Mouse (Mus musculus): ENCODE measurements around the gene Cadm1. TPM values are rescaled to one million over a fixed set of nuclear protein-coding genes. Genes with fewer than 3 reads are reported as not detected.

Gene Cadm1
- polyA plus RNA-seq, 1 experiment from 2014 or later = 155 TPM

- no peaks in the 10 kb centered on the region for H3K9me3 ChIP-seq
- H3K4me1 ChIP-seq (replicated peaks) = peaks cover 46% of the 10 kb centered on the region
- peak overlapping the region; percentile 93 for H3K9ac ChIP-seq
- no peaks in the 10 kb centered on the region for H3K27me3 ChIP-seq
- WGBS = under 1% methylated on average over 27 of the region's 30 CpGs
- peak; percentile 46 for ATAC-seq (ENCODE audit: low read depth)
- peak overlapping the region; percentile 86 for H3K4me2 ChIP-seq
- no peaks in the 10 kb centered on the region for H3K36me3 ChIP-seq
- peak overlapping the region; percentile 90 for H3K4me3 ChIP-seq
- peak overlapping the region; percentile 93 for H3K27ac ChIP-seq (replicated peaks)
Observed at GRCm38 (mm10) chr9:47530544-47530921, 560 bp downstream of the Cadm1 start.

- Histone ChIP-seq H3K4me1 (replicated peaks) (peaks cover 46% of the 10 kb centered on the region), H3K4me3 (peak overlapping the region; percentile 90), H3K36me3 (no peaks in the 10 kb centered on the region), H3K9ac (peak overlapping the region; percentile 93), H3K4me2 (peak overlapping the region; percentile 86), H3K27me3 (no peaks in the 10 kb centered on the region), H3K9me3 (no peaks in the 10 kb centered on the region), H3K27ac (replicated peaks) (peak overlapping the region; percentile 93)
- ATAC-seq (ENCODE audit: low read depth) = peak; percentile 40
- WGBS = under 1% methylated on average over 105 of the region's 110 CpGs
Observed at GRCm38 (mm10) chr9:47530922-47531850, 1.2 kb downstream of the Cadm1 start.

GRCm38 (mm10) chr9:47532215-47532865, 2.4 kb downstream of the Cadm1 start:
- no peaks in the 10 kb centered on the region for H3K27me3 ChIP-seq
- no peak for ATAC-seq (ENCODE audit: low read depth)
- no peaks in the 10 kb centered on the region; the same call in 1 of the 2 replicates for H3K36me3 ChIP-seq
- peak overlapping the region; percentile 90 for H3K4me3 ChIP-seq
- no peaks in the 10 kb centered on the region for H3K9me3 ChIP-seq
- H3K4me1 ChIP-seq (replicated peaks) = peaks cover 46% of the 10 kb centered on the region
- peak overlapping the region; percentile 93 for H3K27ac ChIP-seq (replicated peaks)
- H3K4me2 ChIP-seq = peak overlapping the region; percentile 86
- H3K9ac ChIP-seq = peak overlapping the region; percentile 93
- WGBS = 2% methylated on average over 20 of the region's 20 CpGs

- peaks cover under 1% of the 10 kb centered on the region; the same call in 1 of the 2 replicates for H3K36me3 ChIP-seq
- peaks cover 52% of the 10 kb centered on the region for H3K4me1 ChIP-seq (replicated peaks)
- peak overlapping the region; percentile 93 for H3K9ac ChIP-seq
- 9% methylated on average over 8 of the region's 8 CpGs for WGBS
- no peak for ATAC-seq (ENCODE audit: low read depth)
- H3K27me3 ChIP-seq = no peaks in the 10 kb centered on the region
- H3K4me3 ChIP-seq = peak overlapping the region; percentile 90
- H3K9me3 ChIP-seq = no peaks in the 10 kb centered on the region
- H3K27ac ChIP-seq (replicated peaks) = peak overlapping the region; percentile 93
- H3K4me2 ChIP-seq = peak overlapping the region; percentile 86
Observed at GRCm38 (mm10) chr9:47533461-47533860, 3.5 kb downstream of the Cadm1 start.

- no peak overlapping the region for H3K27ac ChIP-seq (replicated peaks)
- no peak overlapping the region for H3K4me3 ChIP-seq
- H3K36me3 ChIP-seq = peaks cover 9% of the 10 kb centered on the region
- peak overlapping the region; percentile 18; the same call in 1 of the 2 replicates for H3K4me2 ChIP-seq
- WGBS = 78% methylated on average over 11 of the region's 11 CpGs
- H3K27me3 ChIP-seq = no peaks in the 10 kb centered on the region
- no peaks in the 10 kb centered on the region for H3K9me3 ChIP-seq
- ATAC-seq (ENCODE audit: low read depth) = no peak
- H3K4me1 ChIP-seq (replicated peaks) = peaks cover 50% of the 10 kb centered on the region
- H3K9ac ChIP-seq = no peak overlapping the region
Observed at GRCm38 (mm10) chr9:47534573-47535475, 4.9 kb downstream of the Cadm1 start.

GRCm38 (mm10) chr9:47545245-47545644, 15.3 kb downstream of the Cadm1 start:
- Histone ChIP-seq H3K9ac (no peak overlapping the region), H3K27me3 (no peaks in the 10 kb centered on the region; the same call in 1 of the 2 replicates), H3K4me2 (no peak overlapping the region), H3K9me3 (no peaks in the 10 kb centered on the region), H3K4me3 (no peak overlapping the region), H3K27ac (replicated peaks) (no peak overlapping the region), H3K36me3 (peaks cover 14% of the 10 kb centered on the region; the same call in 1 of the 2 replicates), H3K4me1 (replicated peaks) (peaks cover 18% of the 10 kb centered on the region)
- WGBS = 62% methylated on average over 7 of the region's 7 CpGs
- ATAC-seq (ENCODE audit: low read depth) = no peak

GRCm38 (mm10) chr9:47545667-47546066, 15.7 kb downstream of the Cadm1 start:
- H3K36me3 ChIP-seq = peaks cover 14% of the 10 kb centered on the region; the same call in 1 of the 2 replicates
- H3K9me3 ChIP-seq = no peaks in the 10 kb centered on the region
- H3K27me3 ChIP-seq = no peaks in the 10 kb centered on the region; the same call in 1 of the 2 replicates
- H3K4me2 ChIP-seq = peak overlapping the region; percentile 47
- H3K4me3 ChIP-seq = no peak overlapping the region
- no peak overlapping the region for H3K27ac ChIP-seq (replicated peaks)
- WGBS = 32% methylated on average over 12 of the region's 12 CpGs
- no peak for ATAC-seq (ENCODE audit: low read depth)
- peaks cover 18% of the 10 kb centered on the region for H3K4me1 ChIP-seq (replicated peaks)
- H3K9ac ChIP-seq = peak overlapping the region; percentile 12; the same call in 1 of the 2 replicates

GRCm38 (mm10) chr9:47548402-47548801, 18.4 kb downstream of the Cadm1 start:
- ATAC-seq (ENCODE audit: low read depth) = no peak
- peaks cover 14% of the 10 kb centered on the region; the same call in 1 of the 2 replicates for H3K36me3 ChIP-seq
- no peak overlapping the region for H3K4me2 ChIP-seq
- WGBS = 95% methylated on average over 12 of the region's 12 CpGs
- H3K9me3 ChIP-seq = no peaks in the 10 kb centered on the region
- no peak overlapping the region for H3K4me3 ChIP-seq
- H3K27me3 ChIP-seq = no peaks in the 10 kb centered on the region; the same call in 1 of the 2 replicates
- no peak overlapping the region for H3K9ac ChIP-seq
- no peak overlapping the region for H3K27ac ChIP-seq (replicated peaks)
- peaks cover 21% of the 10 kb centered on the region for H3K4me1 ChIP-seq (replicated peaks)

GRCm38 (mm10) chr9:47548916-47549315, 18.9 kb downstream of the Cadm1 start:
- ATAC-seq (ENCODE audit: low read depth) = no peak
- WGBS = 87% methylated on average over 5 of the region's 5 CpGs

GRCm38 (mm10) chr9:47552960-47553575, 23.1 kb downstream of the Cadm1 start:
- H3K4me1 ChIP-seq (replicated peaks) = peaks cover 30% of the 10 kb centered on the region
- H3K27ac ChIP-seq (replicated peaks) = no peak overlapping the region
- peaks cover 6% of the 10 kb centered on the region; the same call in 1 of the 2 replicates for H3K36me3 ChIP-seq
- H3K27me3 ChIP-seq = no peaks in the 10 kb centered on the region
- WGBS = 85% methylated on average over 10 of the region's 10 CpGs
- H3K4me2 ChIP-seq = no peak overlapping the region
- no peak overlapping the region for H3K9ac ChIP-seq
- ATAC-seq (ENCODE audit: low read depth) = no peak
- H3K9me3 ChIP-seq = no peaks in the 10 kb centered on the region
- no peak overlapping the region for H3K4me3 ChIP-seq

More at GRCm38 (mm10) chr9:47548916-47549315, 18.9 kb downstream of the Cadm1 start:
- Histone ChIP-seq H3K27me3 (no peaks in the 10 kb centered on the region; the same call in 1 of the 2 replicates), H3K9ac (no peak overlapping the region), H3K4me2 (no peak overlapping the region), H3K4me1 (replicated peaks) (peaks cover 21% of the 10 kb centered on the region), H3K4me3 (no peak overlapping the region), H3K36me3 (peaks cover 10% of the 10 kb centered on the region; the same call in 1 of the 2 replicates), H3K27ac (replicated peaks) (no peak overlapping the region), H3K9me3 (no peaks in the 10 kb centered on the region)

- ATAC-seq (ENCODE audit: low read depth) = no peak
- H3K4me1 ChIP-seq (replicated peaks) = peaks cover 35% of the 10 kb centered on the region
- no peaks in the 10 kb centered on the region for H3K36me3 ChIP-seq
- H3K27ac ChIP-seq (replicated peaks) = no peak overlapping the region
- H3K9me3 ChIP-seq = no peaks in the 10 kb centered on the region
- WGBS = 95% methylated on average over 3 of the region's 3 CpGs
- no peak overlapping the region for H3K4me2 ChIP-seq
- H3K4me3 ChIP-seq = no peak overlapping the region
- no peak overlapping the region for H3K9ac ChIP-seq
- H3K27me3 ChIP-seq = no peaks in the 10 kb centered on the region
Observed at GRCm38 (mm10) chr9:47560726-47561125, 30.8 kb downstream of the Cadm1 start.
